Comparison of ENCODE assay signal across 11 mouse cellular contexts in the genomic region with DNA sequence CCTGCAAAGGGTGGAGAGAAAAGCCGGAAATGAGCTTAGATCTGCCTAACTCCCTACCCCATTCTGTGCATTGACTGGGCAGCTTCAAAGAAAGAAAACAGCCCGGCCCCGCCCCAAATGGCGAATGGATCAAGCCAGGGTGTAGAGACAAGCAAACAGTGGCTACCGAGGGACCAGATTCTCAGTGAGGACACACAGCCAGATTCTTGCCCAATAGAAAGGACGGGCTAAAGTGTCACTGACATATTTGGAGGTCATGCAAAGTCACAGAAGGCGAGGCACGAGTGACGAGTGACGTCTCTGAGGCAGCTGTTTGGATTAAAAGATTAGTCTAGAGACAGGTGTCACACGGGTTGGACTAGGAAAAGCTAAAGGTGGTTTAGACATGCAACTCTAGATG. TPM values are rescaled to one million over a fixed set of nuclear protein-coding genes. Genes with fewer than 3 reads are reported as not detected.
DNase-seq lines count a peak whose midpoint lies in the region; ATAC-seq and TF ChIP-seq lines count a peak whose summit lies in the region.
"Had no signal": no experiment of that assay in that cellular context is flagged by ENCODE, and none has a peak within 500 bp of the region (broad histone marks: within the 10 kb centered on the region; RNA-seq: fewer than 3 reads in every experiment).

No protein-coding gene starts in this region.

- no peak overlapping the region for H3K27ac ChIP-seq in intestine, embryonic 15.5 days
- H3K27ac ChIP-seq in intestine, embryonic 16.5 days (ENCODE audit: low read length) = no peak overlapping the region
- H3K27ac ChIP-seq in limb, embryonic 12.5 days = no peak overlapping the region
- no peak overlapping the region for H3K27ac ChIP-seq in intestine, postnatal 0 days (ENCODE audit: low read depth, low read length)
- H3K27ac ChIP-seq: hindbrain, embryonic 10.5 days had no signal

- no peak overlapping the region for H3K4me3 ChIP-seq in intestine, embryonic 15.5 days (replicated peaks)
- H3K4me3 ChIP-seq in intestine, embryonic 16.5 days (ENCODE audit: low read length) = no peak overlapping the region
- no peak overlapping the region for H3K4me3 ChIP-seq in limb, embryonic 12.5 days (replicated peaks)
- no peak overlapping the region for H3K4me3 ChIP-seq in intestine, postnatal 0 days (ENCODE audit: low read depth, low read length)
- H3K4me3 ChIP-seq: hindbrain, embryonic 10.5 days had no signal

- H3K9ac ChIP-seq in intestine, embryonic 15.5 days = no peak overlapping the region
- no peak overlapping the region for H3K9ac ChIP-seq in intestine, embryonic 16.5 days (ENCODE audit: low read depth, low read length)
- no peak overlapping the region for H3K9ac ChIP-seq in limb, embryonic 12.5 days (replicated peaks)
- H3K9ac ChIP-seq in intestine, postnatal 0 days (ENCODE audit: low read depth, low read length) = no peak overlapping the region

- peaks cover 5% of the 10 kb centered on the region; the same call in 1 of the 2 replicates for H3K4me1 ChIP-seq in intestine, embryonic 15.5 days (replicated peaks)
- H3K4me1 ChIP-seq in intestine, embryonic 16.5 days (ENCODE audit: control insufficient read depth, insufficient read depth, low read length) = peaks cover 4% of the 10 kb centered on the region; the same call in 1 of the 2 replicates
- 0 out of 2 replicates have a peak, but pooled peaks cover 6% of the 10 kb centered on the region for H3K4me1 ChIP-seq in limb, embryonic 12.5 days (replicated peaks)
- H3K4me1 ChIP-seq in intestine, postnatal 0 days (replicated peaks; ENCODE audit: control insufficient read depth, insufficient read depth, low read length) = 0 out of 2 replicates have a peak, but pooled peaks cover 9% of the 10 kb centered on the region
- H3K4me1 ChIP-seq: hindbrain, embryonic 10.5 days had no signal

- H3K36me3 ChIP-seq in intestine, embryonic 15.5 days = no peaks in the 10 kb centered on the region
- H3K36me3 ChIP-seq in intestine, embryonic 16.5 days (ENCODE audit: control insufficient read depth, insufficient read depth, low read length) = no peaks in the 10 kb centered on the region
- no peaks in the 10 kb centered on the region for H3K36me3 ChIP-seq in limb, embryonic 12.5 days
- H3K36me3 ChIP-seq in intestine, postnatal 0 days (ENCODE audit: control insufficient read depth, insufficient read depth) = no peaks in the 10 kb centered on the region
- H3K36me3 ChIP-seq: hindbrain, embryonic 10.5 days had no signal

- H3K9me3 ChIP-seq in intestine, embryonic 15.5 days = no peaks in the 10 kb centered on the region
- H3K9me3 ChIP-seq in intestine, embryonic 16.5 days (ENCODE audit: control insufficient read depth, low read length) = no peaks in the 10 kb centered on the region
- H3K9me3 ChIP-seq in limb, embryonic 12.5 days = no peaks in the 10 kb centered on the region
- no peaks in the 10 kb centered on the region for H3K9me3 ChIP-seq in intestine, postnatal 0 days (ENCODE audit: control insufficient read depth)
- H3K9me3 ChIP-seq: hindbrain, embryonic 10.5 days had no signal

- H3K27me3 ChIP-seq in intestine, embryonic 15.5 days (replicated peaks) = no peaks in the 10 kb centered on the region
- no peaks in the 10 kb centered on the region for H3K27me3 ChIP-seq in intestine, embryonic 16.5 days (replicated peaks; ENCODE audit: control insufficient read depth, insufficient read depth, low read length)
- H3K27me3 ChIP-seq in limb, embryonic 12.5 days = no peaks in the 10 kb centered on the region
- H3K27me3 ChIP-seq in intestine, postnatal 0 days (replicated peaks; ENCODE audit: control insufficient read depth, insufficient read depth, low read length) = no peaks in the 10 kb centered on the region

- ATAC-seq in intestine, embryonic 15.5 days = 0 out of 2 replicates have a peak, but pooled peaks have one; percentile 11
- ATAC-seq in intestine, embryonic 16.5 days = no peak
- ATAC-seq in limb, embryonic 12.5 days (ENCODE audit: insufficient number of reproducible peaks, insufficient read depth, low FRiP score, low TSS enrichment, low read depth) = peak; percentile 71
- ATAC-seq in granulocyte monocyte progenitor cell, adult 5-6 weeks (replicated peaks; ENCODE audit: poor library complexity, severe bottlenecking) = no peak
- no peak for ATAC-seq in intestine, postnatal 0 days

- TF ChIP-seq CTCF in intestine, postnatal 0 days (IDR thresholded peaks at IDR 0.05; ENCODE audit: low read depth) = no peak

- H3K4me2 ChIP-seq in intestine, embryonic 15.5 days (replicated peaks) = no peak overlapping the region
- no peak overlapping the region for H3K4me2 ChIP-seq in intestine, embryonic 16.5 days (ENCODE audit: low read depth, low read length)
- no peak overlapping the region for H3K4me2 ChIP-seq in limb, embryonic 12.5 days
- no peak overlapping the region for H3K4me2 ChIP-seq in intestine, postnatal 0 days (replicated peaks; ENCODE audit: low read depth)

- DNase-seq in adrenal gland, adult 2 months = peak; percentile 63
- no peak for DNase-seq in adrenal gland, postnatal 4 days (ENCODE audit: low spot score in 2 of 2)
- DNase-seq in lung, postnatal 25 days (ENCODE audit: low spot score) = peak; percentile 31
- DNase-seq: kidney, adult 18-20 months; thymus, adult 2 months had no signal

- 74% methylated on average over 11 of the region's 11 CpGs for WGBS in intestine, embryonic 15.5 days
- 69% methylated on average over 11 of the region's 11 CpGs for WGBS in intestine, embryonic 16.5 days
- WGBS in limb, embryonic 12.5 days = 71% methylated on average over 11 of the region's 11 CpGs
- WGBS in intestine, postnatal 0 days = 56% methylated on average over 11 of the region's 11 CpGs

RNA-seq across cellular contexts. Expression of a gene that starts 40.1 kb away (rescaled TPM):
- total RNA-seq in adrenal gland, adult 2 months (2021) = 10 to 100 TPM; 30.8 to 39.7 TPM
- 10.0 and 15.0 TPM in 2 replicates for polyA plus RNA-seq in adrenal gland, adult 2 months (2012; rRNA removed)
- 10 to 100 TPM; 35.8 to 39.6 TPM for total RNA-seq in adrenal gland, postnatal 4 days (2021)
- 54.8 and 62.3 TPM in 2 replicates for polyA plus RNA-seq in intestine, embryonic 15.5 days (2015; fragmentation: Nextera tagmentation; extraction: Ambion mirVana)
- polyA plus RNA-seq in intestine, embryonic 16.5 days (2015; fragmentation: Nextera tagmentation; extraction: Ambion mirVana) = 59.4 and 63.4 TPM in 2 replicates
- 47.4 and 49.2 TPM in 2 replicates for polyA plus RNA-seq in limb, embryonic 12.5 days (2016; fragmentation: Nextera tagmentation; extraction: Ambion mirVana)
- total RNA-seq in granulocyte monocyte progenitor cell, adult 5-6 weeks (2014; fragmentation: Nextera tagmentation) = 49.8 and 58.1 TPM in 2 replicates
- 55.8 and 65.4 TPM in 2 replicates for total RNA-seq in granulocyte monocyte progenitor cell, adult 5-6 weeks (2017)
- polyA plus RNA-seq in intestine, postnatal 0 days (2015; fragmentation: Nextera tagmentation; extraction: Ambion mirVana) = 28.3 and 28.5 TPM in 2 replicates

RNA-seq across cellular contexts. Expression of a gene that starts 40.2 kb away (rescaled TPM):
- 10 to 100 TPM; 45.6 to 54.2 TPM for total RNA-seq in adrenal gland, adult 2 months (2021)
- polyA plus RNA-seq in adrenal gland, adult 2 months (2012; rRNA removed) = 13.8 and 20.6 TPM in 2 replicates
- total RNA-seq in adrenal gland, postnatal 4 days (2021) = 10 to 100 TPM; 51.7 to 52.1 TPM
- polyA plus RNA-seq in intestine, embryonic 15.5 days (2015; fragmentation: Nextera tagmentation; extraction: Ambion mirVana) = 71.4 and 72.2 TPM in 2 replicates
- 66.0 and 76.1 TPM in 2 replicates for polyA plus RNA-seq in intestine, embryonic 16.5 days (2015; fragmentation: Nextera tagmentation; extraction: Ambion mirVana)
- polyA plus RNA-seq in limb, embryonic 12.5 days (2016; fragmentation: Nextera tagmentation; extraction: Ambion mirVana) = 66.2 and 69.6 TPM in 2 replicates
- total RNA-seq in granulocyte monocyte progenitor cell, adult 5-6 weeks (2014; fragmentation: Nextera tagmentation) = 25.2 and 33.8 TPM in 2 replicates
- 22.0 and 25.1 TPM in 2 replicates for total RNA-seq in granulocyte monocyte progenitor cell, adult 5-6 weeks (2017)
- polyA plus RNA-seq in intestine, postnatal 0 days (2015; fragmentation: Nextera tagmentation; extraction: Ambion mirVana) = 17.2 and 17.4 TPM in 2 replicates

Comparison
In these comparisons a context has a peak if more than half of its experiments do, and no peak if none do; other contexts are left out.
1. DNase-seq: peak in adrenal gland, adult 2 months (single experiment) and lung, postnatal 25 days (single experiment); none in adrenal gland, postnatal 4 days (0 of 2).
2. ATAC-seq: peak in intestine, embryonic 15.5 days (single experiment) and limb, embryonic 12.5 days (single experiment); none in intestine, embryonic 16.5 days (single experiment), granulocyte monocyte progenitor cell, adult 5-6 weeks (single experiment) and intestine, postnatal 0 days (single experiment).